Mouse (Mus musculus) CD4-positive helper T cell, adult 2 months (primary cell): Measurements from ENCODE around the gene S100a3.
A peak's percentile ranks its signal among the peaks of the same experiment; 100 is the strongest.

Experiments used
- DNase-seq: peaks from one replicate; pipeline ENCODE4 v3.0.0-alpha.2; 2012; ENCODE audit warnings: low read depth, missing footprints, low spot score

The S100a3 gene

DNA sequence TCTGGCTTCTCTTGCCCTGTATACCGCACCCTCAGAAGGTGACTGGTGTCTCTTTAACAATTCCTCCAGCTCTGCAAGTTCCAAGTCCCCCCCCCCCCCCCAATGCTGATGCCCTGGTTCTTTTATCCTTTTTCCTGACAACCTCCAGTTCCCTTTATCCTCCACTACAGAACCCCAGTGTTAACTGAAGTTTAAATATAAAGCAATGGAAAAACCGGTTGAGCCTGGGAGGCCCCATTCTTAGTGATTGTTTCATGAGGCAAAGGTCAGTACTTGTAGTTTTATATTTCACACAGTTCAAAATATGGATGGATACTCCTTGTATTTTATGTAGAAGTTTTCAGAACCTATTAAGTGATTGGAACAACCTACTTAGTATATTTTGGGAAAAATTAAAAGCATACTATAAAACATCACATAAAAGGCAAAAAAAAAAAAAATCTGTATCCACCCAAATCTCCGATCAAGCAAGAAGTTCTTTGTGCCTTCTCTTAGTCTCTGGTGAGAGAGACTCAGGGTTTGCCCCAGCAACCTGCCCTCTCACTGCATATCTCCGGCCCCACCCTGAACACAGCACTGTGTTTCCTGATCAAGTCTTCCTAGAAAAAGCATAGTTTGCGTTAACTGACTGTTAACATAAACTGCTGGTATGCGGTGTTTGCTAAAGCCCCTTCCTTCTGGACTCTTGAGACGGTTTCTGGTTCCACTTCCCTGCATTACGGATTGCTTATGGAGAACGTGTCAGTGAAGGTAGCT lies 66.1 kb downstream of the S100a3 start:
- no peak for DNase-seq

DNA sequence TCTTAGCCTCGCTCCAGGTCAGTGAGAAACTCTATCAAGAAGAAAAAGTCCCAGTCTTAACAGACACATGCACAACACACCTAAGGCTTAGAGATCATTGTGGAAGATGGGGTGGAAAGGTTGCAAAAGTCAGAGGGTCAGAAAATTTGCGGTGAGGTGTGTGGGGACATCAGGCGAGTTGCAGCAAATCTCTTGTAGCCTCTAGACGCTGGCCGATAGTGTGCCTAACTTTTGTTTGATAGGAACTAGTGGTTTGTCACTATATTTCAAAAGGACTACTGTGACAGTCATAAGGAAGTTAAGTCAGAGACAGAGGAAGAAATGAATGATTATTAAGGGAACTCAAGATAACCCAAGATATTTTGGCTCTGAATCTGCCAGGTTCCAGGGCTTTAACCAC lies 67.0 kb downstream of the S100a3 start:
- DNase-seq = no peak

DNA sequence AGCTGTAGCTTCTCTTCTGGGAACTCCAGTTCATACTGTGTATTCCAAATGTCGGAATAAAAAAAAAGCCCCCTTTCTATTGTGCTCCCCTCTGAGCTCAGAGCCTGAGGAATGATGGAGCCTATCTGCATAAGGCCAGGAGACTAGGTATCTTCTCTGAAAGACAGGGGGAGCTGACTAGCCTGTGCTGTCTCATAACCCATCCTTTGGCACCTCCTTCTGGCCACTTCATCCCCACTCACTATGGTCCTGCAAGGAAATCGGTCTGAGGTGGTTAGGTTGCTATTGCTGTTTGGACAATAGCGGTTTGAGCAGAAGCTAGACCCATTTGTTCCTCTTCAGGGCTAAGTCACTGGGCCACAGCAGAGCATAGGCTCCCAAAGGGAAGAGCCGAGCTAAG lies 67.4 kb downstream of the S100a3 start:
- DNase-seq = peak; percentile 49

DNA sequence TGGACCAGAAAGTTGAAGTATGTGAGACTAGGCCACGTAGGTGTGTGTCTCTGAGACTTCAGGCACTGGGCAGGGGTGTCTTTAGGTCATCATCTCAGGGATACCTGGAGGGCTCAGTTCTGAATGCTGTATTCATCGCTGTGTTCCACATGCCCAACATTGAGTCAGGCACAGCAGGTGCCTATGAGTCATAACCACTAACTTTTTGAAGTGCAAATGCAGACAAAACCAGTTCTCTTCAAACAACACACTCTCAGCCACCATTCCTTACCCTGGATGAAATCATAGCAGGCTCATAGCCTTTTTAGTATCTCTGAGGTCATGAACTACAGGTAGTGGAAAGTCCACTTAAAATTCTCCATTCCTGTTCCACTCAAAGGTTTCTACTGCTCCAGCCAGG lies 68.9 kb downstream of the S100a3 start:
- no peak for DNase-seq

DNA sequence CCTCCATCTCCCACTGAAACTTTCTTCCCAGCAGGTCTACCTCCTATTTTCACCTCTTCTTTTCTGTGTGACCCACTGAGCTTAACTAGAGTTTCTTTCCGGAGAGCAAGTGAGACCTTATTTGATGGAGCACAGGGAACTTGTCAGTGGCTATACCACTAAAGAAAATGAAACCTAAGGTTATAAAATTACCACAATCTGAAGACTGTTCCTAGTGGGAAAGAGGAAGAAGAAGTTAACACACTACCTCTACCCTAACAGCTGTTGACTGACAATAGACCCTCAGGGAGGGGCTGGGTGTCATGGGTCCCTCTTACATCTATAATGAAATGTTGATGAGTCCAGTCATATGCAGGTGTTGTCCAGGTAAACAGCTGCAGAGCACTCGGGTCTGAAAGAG lies 71.6 kb downstream of the S100a3 start:
- no peak for DNase-seq

DNA sequence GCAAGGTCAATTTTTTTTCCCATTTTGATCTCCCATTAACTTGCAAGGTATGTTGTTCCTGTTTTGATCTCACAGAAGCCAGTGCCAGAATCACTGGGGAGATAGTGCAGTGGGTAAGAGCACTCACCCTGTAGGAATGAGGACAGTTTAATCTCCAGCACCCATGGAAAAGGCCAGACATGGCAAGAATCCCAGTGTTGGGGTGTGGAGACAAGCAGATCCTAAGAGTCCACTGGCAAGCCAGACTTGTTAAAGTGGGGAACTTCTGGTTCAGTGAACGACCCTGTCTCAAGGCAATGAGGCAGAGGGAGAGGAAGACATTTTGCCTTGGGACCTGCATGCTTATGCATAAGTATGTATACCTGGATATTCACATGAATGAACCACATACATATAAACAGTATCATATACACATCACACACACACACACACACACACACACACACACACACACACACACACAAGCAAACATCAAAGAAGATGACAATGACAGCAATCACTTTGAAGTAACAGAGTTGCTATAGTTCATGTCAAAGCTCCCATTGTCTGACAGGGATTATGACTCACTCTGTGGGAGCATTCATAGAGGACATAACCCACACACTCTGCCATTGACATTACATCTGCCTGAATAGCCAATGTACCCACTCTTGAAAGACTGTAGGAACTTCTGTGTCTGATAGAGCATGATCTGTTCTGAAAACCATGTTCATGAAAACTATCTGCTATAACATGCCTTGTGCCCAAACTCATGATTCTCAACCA lies 78.3 kb downstream of the S100a3 start:
- DNase-seq = no peak

DNA sequence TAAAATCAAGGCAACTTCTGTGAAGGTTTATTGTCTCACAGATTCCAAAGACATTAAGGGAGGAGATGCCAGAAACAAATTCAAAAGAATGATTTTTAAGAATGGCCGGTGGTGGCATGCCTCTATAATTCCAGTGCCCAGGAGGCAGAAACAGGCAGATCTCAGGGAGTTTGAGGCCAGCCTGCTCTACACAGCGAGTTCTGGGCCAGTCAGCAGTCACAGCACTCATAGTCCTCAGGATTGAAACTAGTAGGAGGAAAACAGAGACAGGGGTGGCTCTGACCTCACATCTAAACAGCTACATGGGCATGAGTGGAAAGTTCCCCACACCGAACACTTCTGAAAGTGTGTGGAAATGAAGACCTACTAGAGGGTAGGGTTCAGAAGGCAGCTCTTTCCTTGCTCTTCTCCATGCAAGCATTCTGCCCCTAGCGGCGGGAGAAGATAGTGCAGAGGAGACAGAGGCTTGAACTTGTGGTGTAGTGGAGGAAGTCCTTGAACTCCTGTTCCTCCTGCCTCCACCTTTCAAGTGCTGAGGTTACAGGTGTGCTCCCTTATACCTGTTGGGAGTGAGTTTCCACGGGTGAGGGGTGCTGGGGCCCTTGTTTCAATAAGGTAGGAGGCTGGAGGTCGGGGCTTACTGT lies 79.3 kb downstream of the S100a3 start:
- peak; percentile 68 for DNase-seq

DNA sequence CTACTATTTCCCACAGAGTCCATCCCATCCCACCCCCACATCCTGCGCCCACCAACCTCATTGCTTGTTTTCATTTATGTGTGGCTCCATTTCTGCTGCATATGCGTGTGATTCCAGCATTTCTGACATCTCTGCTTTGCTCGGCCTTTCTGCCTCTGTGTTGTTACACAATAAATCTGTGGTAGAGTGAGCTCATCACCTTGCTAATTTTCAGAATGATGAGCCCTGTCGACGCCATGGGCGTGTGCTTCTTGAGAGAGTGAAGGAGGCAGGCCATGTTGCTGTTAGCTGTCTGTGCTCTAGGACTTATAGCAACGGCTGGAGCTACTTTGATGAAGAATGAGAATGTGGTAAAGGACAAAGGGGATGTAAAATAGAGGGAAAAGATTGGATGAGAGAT lies 80.6 kb downstream of the S100a3 start:
- DNase-seq = no peak

DNA sequence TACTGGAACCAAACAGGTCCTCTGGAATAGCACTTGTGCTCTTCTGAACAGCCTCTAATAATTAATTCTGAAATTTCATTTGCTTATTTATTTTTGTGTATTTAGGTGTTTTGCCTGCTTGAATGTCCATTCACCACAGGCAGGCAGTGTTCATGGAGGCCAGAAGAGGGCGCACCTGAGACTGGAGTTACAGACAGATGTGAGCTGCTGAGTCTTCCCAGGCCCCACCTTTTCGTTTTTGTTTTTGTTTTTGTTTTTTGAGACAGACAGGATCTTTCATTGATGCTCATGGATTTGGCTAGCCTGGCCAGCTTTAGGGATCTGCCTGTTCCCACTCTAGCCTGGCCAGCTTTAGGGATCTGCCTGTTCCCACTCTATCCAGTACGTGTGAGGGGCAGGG lies 83.8 kb downstream of the S100a3 start:
- DNase-seq = peak; percentile 36

DNA sequence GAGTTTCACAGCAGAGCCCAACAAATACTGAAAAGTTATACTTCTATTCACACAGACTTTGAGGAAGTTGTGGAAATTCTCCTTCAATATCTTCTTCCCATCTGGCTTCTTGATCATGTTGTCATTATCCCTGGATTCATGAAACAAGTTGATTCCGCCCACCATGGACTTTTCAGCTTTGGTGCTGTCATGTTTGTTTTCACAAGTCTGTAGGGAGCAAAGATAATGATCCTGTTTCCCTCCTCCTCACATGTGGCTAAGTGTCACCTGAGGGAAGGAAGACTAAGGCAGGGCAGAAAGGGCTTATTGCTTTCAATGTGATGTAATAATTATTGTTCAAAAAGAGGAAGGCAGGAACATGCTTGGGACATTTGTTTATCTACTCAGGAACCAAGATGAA lies 86.9 kb downstream of the S100a3 start:
- DNase-seq = no peak

DNA sequence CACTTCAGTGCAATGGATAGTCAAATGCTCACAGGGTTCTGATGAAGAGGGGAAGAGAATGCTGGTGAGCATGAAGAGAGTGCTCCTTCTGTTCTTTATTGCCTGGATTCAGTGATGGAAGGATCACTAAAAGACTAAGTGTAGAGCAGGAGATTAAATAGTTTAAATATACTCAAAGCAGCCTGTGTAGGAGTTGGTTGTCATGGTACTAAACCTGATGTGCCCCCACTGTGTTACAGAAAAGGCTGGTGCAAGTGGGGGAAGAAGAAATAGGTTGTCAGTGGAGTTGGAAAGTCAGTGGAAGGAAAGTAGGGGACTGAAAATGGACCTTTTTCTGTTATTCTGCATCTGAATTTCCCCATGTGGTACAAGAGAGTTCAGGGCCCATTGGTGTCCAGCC lies 88.6 kb downstream of the S100a3 start:
- DNase-seq = no peak

DNA sequence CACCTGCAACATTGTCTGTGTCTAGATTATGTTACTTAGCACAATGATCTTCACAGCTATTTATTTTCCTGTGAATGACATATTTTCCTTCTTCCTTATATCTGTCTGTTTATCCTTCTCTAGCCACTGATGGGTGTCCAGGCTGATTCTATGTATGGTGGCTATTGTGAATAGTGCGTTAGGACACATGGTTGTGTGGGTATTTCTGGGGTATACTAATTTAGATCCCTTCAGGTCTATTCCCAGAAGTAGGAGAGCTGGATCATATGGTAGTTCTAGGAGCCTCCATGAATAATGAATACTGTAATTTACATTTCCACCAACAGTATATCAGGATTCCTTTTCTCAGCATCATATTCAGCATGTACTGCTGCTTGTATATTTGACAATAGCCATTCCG lies 89.5 kb downstream of the S100a3 start:
- no peak for DNase-seq
